Mouse (Mus musculus) adrenal gland, postnatal 36 days (tissue): Measurements from ENCODE around the gene Glis2. TPM values are rescaled to one million over a fixed set of nuclear protein-coding genes. Genes with fewer than 3 reads are reported as not detected.

Experiments
- DNase-seq, 2 experiments: peaks; one replicate each; pipeline ENCODE4 v3.0.0; 2021; ENCODE audit warnings: mixed read lengths in 1 of 2
- long read RNA-seq, 2 experiments: library from polyadenylated mRNA; stranded (forward); transcript quantifications; one replicate each; pipeline ENCODE4 v2.0.0; 2021; ENCODE audit warnings: borderline sequencing depth in 2 of 2
- total RNA-seq, 2 experiments: library from RNA; stranded (reverse); gene quantifications; 2 replicates each; pipeline ENCODE4 v1.2.3; 2021

The Glis2 gene
- 10 to 100 TPM; 19.9 to 20.1 TPM for total RNA-seq
- long read RNA-seq, experiment 1, partial matches to known transcripts, result 0 of 6 reads
- long read RNA-seq, experiment 1, other reads (novel, unspliced or antisense), result 4 of 6 reads
- long read RNA-seq, experiment 2, partial matches to known transcripts, result 0 of 4 reads
- long read RNA-seq, experiment 2, other reads (novel, unspliced or antisense), result 4 of 4 reads

- DNase-seq, result peak; percentile 78 to 82
Measured at GRCm38 (mm10) chr16:4593971-4594813, at the start of gene Glis2. Gene Glis2 (plus strand): TSS chr16:4594713.

- DNase-seq, result no peak
Measured at GRCm38 (mm10) chr16:4544845-4545244, 49.7 kb upstream of the Glis2 start.

GRCm38 (mm10) chr16:4546838-4547237 is 47.7 kb upstream of the Glis2 start:
- no peak for DNase-seq

- no peak for DNase-seq
Measured at GRCm38 (mm10) chr16:4547611-4548010, 46.9 kb upstream of the Glis2 start.

- DNase-seq, result no peak
Measured at GRCm38 (mm10) chr16:4548953-4549688, 45.4 kb upstream of the Glis2 start.

- peak; percentile 75 to 81 for DNase-seq
Measured at GRCm38 (mm10) chr16:4551056-4551455, 43.5 kb upstream of the Glis2 start.

- no peak for DNase-seq
Measured at GRCm38 (mm10) chr16:4551885-4552284, 42.6 kb upstream of the Glis2 start.

- DNase-seq, result no peak
Measured at GRCm38 (mm10) chr16:4552829-4553550, 41.5 kb upstream of the Glis2 start.

- no peak for DNase-seq
Measured at GRCm38 (mm10) chr16:4555555-4555954, 39.0 kb upstream of the Glis2 start.

GRCm38 (mm10) chr16:4557085-4557484 is 37.4 kb upstream of the Glis2 start:
- DNase-seq, result no peak

- DNase-seq, result peak; percentile 81 to 88
Measured at GRCm38 (mm10) chr16:4557949-4558348, 36.6 kb upstream of the Glis2 start.

GRCm38 (mm10) chr16:4558384-4558979 is 36.0 kb upstream of the Glis2 start:
- DNase-seq, result peak; percentile 92 to 93

GRCm38 (mm10) chr16:4558980-4559631 is 35.4 kb upstream of the Glis2 start:
- peak; percentile 67 to 81 for DNase-seq

GRCm38 (mm10) chr16:4559715-4560144 is 34.8 kb upstream of the Glis2 start, which contains the start of gene Tfap4:
Gene Tfap4 (minus strand): TSS chr16:4559854.
- peak; percentile 81 to 88 for DNase-seq

GRCm38 (mm10) chr16:4560145-4560952 is 34.2 kb upstream of the Glis2 start:
- peak; percentile 80 to 83 for DNase-seq

GRCm38 (mm10) chr16:4567912-4568311 is 26.6 kb upstream of the Glis2 start:
- DNase-seq, result peak; percentile 90 to 92

GRCm38 (mm10) chr16:4570737-4571136 is 23.8 kb upstream of the Glis2 start:
- DNase-seq, result no peak

GRCm38 (mm10) chr16:4576038-4576437 is 18.5 kb upstream of the Glis2 start:
- DNase-seq, result no peak

GRCm38 (mm10) chr16:4576873-4577272 is 17.6 kb upstream of the Glis2 start:
- DNase-seq, result no peak

- no peak for DNase-seq
Measured at GRCm38 (mm10) chr16:4578630-4579029, 15.9 kb upstream of the Glis2 start.
